8 mouse cellular contexts compared by ENCODE assay signal in the genomic region with DNA sequence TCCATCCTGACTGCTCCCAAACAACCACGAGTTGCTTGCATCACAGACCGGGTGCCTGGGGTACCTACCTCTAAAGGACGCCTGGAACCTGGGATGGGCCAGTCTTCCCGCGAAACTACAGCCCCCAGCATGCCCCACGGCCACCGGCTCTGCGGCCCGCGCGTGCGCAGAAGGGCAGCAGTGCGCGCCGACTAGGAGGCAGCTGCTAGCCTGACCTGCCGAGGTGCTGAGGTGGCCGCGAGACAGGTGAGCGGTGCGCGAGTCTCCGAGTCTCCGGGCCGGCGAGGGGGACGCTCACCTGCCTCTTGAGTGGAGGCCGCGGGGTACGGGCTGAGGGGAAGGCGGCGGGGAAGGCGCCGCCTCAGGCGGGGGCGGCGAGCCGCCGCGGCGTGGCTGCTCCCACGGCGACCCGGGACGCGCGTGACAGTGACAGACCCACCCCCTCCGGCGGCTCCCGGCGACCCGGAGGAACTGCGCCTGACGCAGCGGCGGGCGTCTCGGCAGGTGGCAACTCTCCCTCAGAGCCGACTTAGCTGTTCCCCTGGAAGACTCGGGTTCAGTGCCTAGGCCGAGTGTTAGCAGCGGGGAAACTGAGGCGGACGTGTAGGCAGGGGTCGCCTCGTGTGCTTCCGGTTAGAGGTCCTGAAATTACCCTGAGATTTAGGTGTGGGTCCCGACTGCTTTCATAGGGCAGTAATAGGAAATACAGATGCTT. TPM values are rescaled to one million over a fixed set of nuclear protein-coding genes. Genes with fewer than 3 reads are reported as not detected.
DNase-seq lines count a peak whose midpoint lies in the region; ATAC-seq lines count a peak whose summit lies in the region.

A gene (plus strand): TSS at position 146 of the 715 bp plus-strand sequence.

- peak within 1 kb of the TSS; percentile 88 for H3K4me3 ChIP-seq in hindbrain, embryonic 13.5 days

- H3K4me2 ChIP-seq in hindbrain, embryonic 13.5 days: peak within 1 kb of the TSS; percentile 65

- DNase-seq in NIH3T3 (ENCODE audit: low read depth): peak; percentile 92
- peak; percentile 92 to 95 for DNase-seq in cerebellum, postnatal 10 days
- peak; percentile 74 to 77 for DNase-seq in frontal cortex, postnatal 14 days (ENCODE audit: low spot score in 2 of 2)
- peak; percentile 76 to 81 for DNase-seq in layer of hippocampus, postnatal 25 days (ENCODE audit: extremely low spot score in 1 of 2, low spot score in 1 of 2)
- peak; percentile 89 for DNase-seq in lung, postnatal 25 days (ENCODE audit: low spot score)
- DNase-seq in retina, embryonic 14.5 days (ENCODE audit: low spot score): peak; percentile 88
- DNase-seq in thymus, postnatal 4 days: peak; percentile 91

- H3K9me3 ChIP-seq in hindbrain, embryonic 13.5 days: no peaks in the 10 kb centered on the region

- H3K27ac ChIP-seq in hindbrain, embryonic 13.5 days: peak within 1 kb of the TSS; percentile 83

- ATAC-seq in hindbrain, embryonic 13.5 days (ENCODE audit: low FRiP score): peak; percentile 95

- H3K9ac ChIP-seq in hindbrain, embryonic 13.5 days: peak within 1 kb of the TSS; percentile 84

- peaks cover 20% of the 10 kb centered on the region for H3K4me1 ChIP-seq in hindbrain, embryonic 13.5 days (replicated peaks)

- no peaks in the 10 kb centered on the region for H3K36me3 ChIP-seq in hindbrain, embryonic 13.5 days

- WGBS in hindbrain, embryonic 13.5 days: under 1% methylated on average over 67 of the region's 67 CpGs

- no peaks in the 10 kb centered on the region for H3K27me3 ChIP-seq in hindbrain, embryonic 13.5 days

RNA-seq across cellular contexts. Expression of the gene that starts here (rescaled TPM):
- 56.4 and 58.3 TPM in 2 replicates for polyA plus RNA-seq in hindbrain, embryonic 13.5 days (2015; fragmentation: Nextera tagmentation; extraction: Ambion mirVana)
- total RNA-seq in layer of hippocampus, postnatal 25 days (2021): 10 to 100 TPM; 72.8 to 73.7 TPM

Comparison
In these comparisons a context has a peak if more than half of its experiments do, and no peak if none do; other contexts are left out.
1. Peak in every context shown above with its lines: DNase-seq, ATAC-seq, H3K4me3 ChIP-seq and H3K27ac ChIP-seq.